Mouse (Mus musculus) small intestine, adult 2 months (tissue): ENCODE measurements around the gene Phrf1.

ENCODE experiments used
- CTCF ChIP-seq: fragments of 200-500 bp; IDR thresholded peaks from 2 replicates; pipeline ENCODE4 v1.5.1; 2012; ENCODE audit warnings: low read depth, mild to moderate bottlenecking, control low read depth, inconsistent platforms, low read length, moderate library complexity, mixed read lengths; ENCODE audit not compliant: insufficient replicate concordance, insufficient read length; ENCODE audit errors: extremely low read depth
- POLR2A ChIP-seq: fragments of 200-500 bp; IDR thresholded peaks from 2 replicates; pipeline ENCODE4 v1.6.1; 2012; ENCODE audit warnings: low read depth, mild to moderate bottlenecking, control low read depth, inconsistent platforms, low read length, moderate library complexity

DNA sequence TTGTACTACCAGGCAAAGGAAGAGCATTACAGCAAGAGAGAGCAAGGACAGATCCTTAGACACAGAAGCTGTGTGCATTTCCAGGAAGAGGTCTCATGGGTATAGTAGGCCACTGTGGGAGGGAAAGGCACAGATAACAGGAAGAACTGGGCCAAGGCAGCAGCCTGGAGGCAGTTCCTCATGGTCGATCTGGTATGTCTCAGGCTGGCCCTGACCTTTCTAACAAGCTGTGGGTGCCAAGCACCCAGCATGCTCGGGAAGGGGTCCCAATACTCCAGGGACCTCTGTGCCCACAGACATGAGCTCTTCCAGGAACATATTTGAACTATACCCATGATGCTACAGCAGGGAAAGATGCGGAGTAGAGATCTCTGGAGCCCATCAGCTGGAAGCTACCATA lies 24.0 kb upstream of the Phrf1 start:
- TF ChIP-seq CTCF: no peak
- TF ChIP-seq POLR2A: no peak
